Mouse (Mus musculus) C2C12 (cell line): Measurements from ENCODE around the gene Bclaf3. TPM values are rescaled to one million over a fixed set of nuclear protein-coding genes. Genes with fewer than 3 reads are reported as not detected.

Source experiments
- H3K27me3 ChIP-seq: one replicate; pipeline ENCODE4 v1.6.1; 2011; ENCODE audit not compliant: control insufficient read depth, insufficient read depth, insufficient read length
- H3K36me3 ChIP-seq: one replicate; pipeline ENCODE4 v1.6.1; 2011; ENCODE audit not compliant: control insufficient read depth, insufficient read depth
- H3K4me3 ChIP-seq: one replicate; pipeline ENCODE4 v1.5.1; 2011; ENCODE audit warnings: mild to moderate bottlenecking, control low read depth; ENCODE audit not compliant: poor library complexity, insufficient read depth, severe bottlenecking
- H3K79me2 ChIP-seq: one replicate; pipeline ENCODE4 v1.6.1; 2011; ENCODE audit not compliant: control insufficient read depth, insufficient read depth
- H3K79me3 ChIP-seq: one replicate; pipeline ENCODE4 v1.6.1; 2011; ENCODE audit warnings: low read depth, control low read depth
- H3ac ChIP-seq: one replicate; pipeline ENCODE3; 2011; ENCODE audit warnings: low read depth; ENCODE audit not compliant: control insufficient read depth, insufficient read length
- CEBPB ChIP-seq: IDR thresholded peaks from one replicate; pipeline ENCODE4 v1.6.1; 2011; ENCODE audit warnings: low read depth, mild to moderate bottlenecking, control low read depth, moderate library complexity
- CTCF ChIP-seq: IDR thresholded peaks from one replicate; pipeline ENCODE4 v1.5.1; 2011; ENCODE audit not compliant: control insufficient read depth, insufficient read depth, insufficient read length
- FOSL1 ChIP-seq: IDR thresholded peaks from one replicate; pipeline ENCODE4 v1.8.0; 2011; ENCODE audit warnings: mild to moderate bottlenecking, low read length; ENCODE audit not compliant: poor library complexity, insufficient read depth, severe bottlenecking
- MAX ChIP-seq: IDR thresholded peaks from one replicate; pipeline ENCODE4 v1.6.1; 2011; ENCODE audit warnings: mild to moderate bottlenecking, control low read depth
- MYOD1 ChIP-seq: IDR thresholded peaks from one replicate; pipeline ENCODE4 v1.6.1; 2011; ENCODE audit warnings: low read depth; ENCODE audit not compliant: control insufficient read depth, insufficient read length
- MYOG ChIP-seq: IDR thresholded peaks from one replicate; pipeline ENCODE4 v1.6.1; 2011; ENCODE audit not compliant: control insufficient read depth, insufficient read length; ENCODE audit errors: extremely low read depth
- USF1 ChIP-seq: IDR thresholded peaks from one replicate; pipeline ENCODE4 v1.6.1; 2011; ENCODE audit warnings: low read depth, mild to moderate bottlenecking, control low read depth, moderate library complexity
- polyA plus RNA-seq: library from polyadenylated mRNA; unstranded; fragments of >200 nt; fragmentation: generic; extraction: Trizol; gene quantifications from one replicate; pipeline ENCODE4 v1.2.1, GENCODE M21; 2012; ENCODE audit warnings: missing spikeins

Gene Bclaf3
- polyA plus RNA-seq, 1 experiment = 2.3 TPM

DNA sequence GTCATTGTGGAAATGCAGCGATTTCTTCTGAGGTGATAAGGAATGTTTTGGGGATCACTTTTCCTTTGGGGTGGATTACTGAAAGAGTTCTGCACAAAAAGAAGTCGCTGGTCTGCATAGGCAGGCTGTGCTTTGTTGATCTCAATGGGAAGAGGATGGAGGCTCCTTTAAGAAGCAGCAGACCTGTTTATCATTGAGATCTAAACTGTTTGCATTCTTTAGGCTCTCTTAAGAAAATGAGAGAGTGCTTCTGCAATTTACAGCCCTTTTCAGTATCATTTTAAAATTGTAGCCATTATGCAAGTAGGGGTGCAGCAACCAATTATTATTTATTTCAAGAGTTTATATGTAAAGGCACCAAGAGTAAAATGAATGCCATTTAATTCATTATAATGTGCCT is 102.7 kb downstream of the Bclaf3 start:
- peaks cover 47% of the 10 kb centered on the region for H3K79me2 ChIP-seq
- no peaks in the 10 kb centered on the region for H3K27me3 ChIP-seq
- no peaks in the 10 kb centered on the region for H3K36me3 ChIP-seq
- H3K4me3 ChIP-seq = no peak overlapping the region
- no peak overlapping the region for H3ac ChIP-seq
- TF ChIP-seq CTCF (no peak), MAX (no peak), MYOG (no peak), FOSL1 (no peak), USF1 (no peak), CEBPB (no peak), MYOD1 (no peak)
- H3K79me3 ChIP-seq = peaks cover 13% of the 10 kb centered on the region

DNA sequence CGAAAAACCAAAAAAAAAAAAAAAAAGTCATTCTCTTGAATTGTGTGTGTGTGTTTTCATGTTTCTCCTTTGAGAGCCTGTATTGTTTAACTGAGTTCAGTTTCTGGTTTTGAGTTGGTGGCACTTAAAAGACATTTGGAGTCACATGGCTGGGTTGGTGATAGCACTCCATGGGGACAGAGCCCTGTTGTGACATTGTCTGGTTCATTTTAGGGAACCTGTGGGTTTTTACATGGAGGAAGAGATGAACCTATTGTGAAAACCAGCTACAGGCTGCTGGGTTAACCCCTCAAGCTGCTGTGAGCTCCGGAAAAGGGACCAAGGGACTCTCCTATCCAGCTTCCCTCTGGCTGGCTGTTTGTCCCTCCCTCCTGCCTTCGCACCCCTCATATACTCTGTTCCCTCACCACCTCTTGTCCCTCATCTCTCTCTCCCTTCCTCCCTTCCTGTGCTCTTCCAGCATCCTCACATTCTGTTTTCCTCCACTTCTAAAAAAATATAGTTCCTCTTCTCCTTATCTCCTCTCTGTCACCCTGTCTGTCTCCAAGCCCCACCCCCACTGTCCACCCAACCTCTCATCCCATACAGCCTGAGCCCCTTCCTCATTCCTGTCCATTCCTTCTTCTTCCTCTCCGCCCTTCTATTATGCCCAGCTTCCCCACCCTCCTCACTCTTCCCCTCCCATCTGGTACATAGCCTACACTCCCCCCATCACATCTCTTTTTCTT is 112.2 kb downstream of the Bclaf3 start:
- H3K79me3 ChIP-seq = peaks cover 19% of the 10 kb centered on the region
- H3K36me3 ChIP-seq = no peaks in the 10 kb centered on the region
- H3K4me3 ChIP-seq = no peak overlapping the region
- no peak overlapping the region for H3ac ChIP-seq
- no peaks in the 10 kb centered on the region for H3K27me3 ChIP-seq
- TF ChIP-seq CEBPB (no peak), FOSL1 (no peak), MYOG (no peak), MYOD1 (no peak), CTCF (no peak), MAX (no peak), USF1 (no peak)
- peaks cover 45% of the 10 kb centered on the region for H3K79me2 ChIP-seq

DNA sequence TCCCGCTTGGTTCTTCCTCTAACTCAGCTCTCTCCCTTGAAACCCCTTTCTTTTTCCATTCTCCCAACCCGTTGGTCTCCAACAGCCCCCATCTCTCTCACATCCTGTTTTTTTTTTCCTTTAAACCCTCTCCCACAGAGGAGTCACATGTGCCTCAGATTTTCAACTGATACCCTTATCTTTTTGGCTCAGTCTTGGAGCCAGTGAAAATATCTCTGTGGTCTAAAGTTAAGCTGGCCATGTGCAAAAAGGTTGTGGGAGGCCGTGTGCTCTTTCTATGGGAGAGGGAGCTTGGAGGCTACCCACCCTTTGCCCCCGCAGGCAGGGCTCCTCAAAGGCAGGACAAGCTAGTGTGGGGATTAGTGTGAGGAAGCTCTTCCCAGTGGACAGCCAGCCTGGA is 113.5 kb downstream of the Bclaf3 start:
- H3K79me3 ChIP-seq = peaks cover 19% of the 10 kb centered on the region
- no peaks in the 10 kb centered on the region for H3K36me3 ChIP-seq
- TF ChIP-seq MAX (no peak), CEBPB (no peak), MYOG (no peak), USF1 (no peak), FOSL1 (no peak), MYOD1 (no peak), CTCF (no peak)
- H3ac ChIP-seq = no peak overlapping the region
- peaks cover 45% of the 10 kb centered on the region for H3K79me2 ChIP-seq
- no peaks in the 10 kb centered on the region for H3K27me3 ChIP-seq
- H3K4me3 ChIP-seq = no peak overlapping the region

Other genes starting within 250 kb of the Bclaf3 start
- 127 TPM for gene Eif1ax, start 154.5 kb upstream of the Bclaf3 start, polyA plus RNA-seq
- gene Map7d2, start 112.1 kb upstream of the Bclaf3 start, polyA plus RNA-seq = not detected
- gene Sh3kbp1, start 100.6 kb downstream of the Bclaf3 start, polyA plus RNA-seq = 46.2 TPM